Mouse (Mus musculus) macrophage (primary cell): ENCODE measurements at regions not wholly inside any gene's neighbourhood (a gene's known extent, or its start where the extent isn't known, plus 50 kb on each side); places are given as distances from the start of the nearest gene placed in this dataset.

Experiments
- H3K27ac ChIP-seq: fragments of 350-480 bp; formaldehyde crosslinking; 2 replicates; pipeline ENCODE4 v1.9.0; 2021
- H3K36me3 ChIP-seq: fragments of 350-480 bp; formaldehyde crosslinking; 2 replicates; pipeline ENCODE4 v1.9.0; 2021; ENCODE audit errors: inconsistent target
- H3K4me3 ChIP-seq: fragments of 350-480 bp; formaldehyde crosslinking; 2 replicates; pipeline ENCODE4 v1.9.0; 2021; ENCODE audit errors: inconsistent target
- H3K79me2 ChIP-seq: fragments of 350-480 bp; formaldehyde crosslinking; 2 replicates; pipeline ENCODE4 v1.9.0; 2021; ENCODE audit errors: inconsistent target
- WGBS: methylation state at CpG from one replicate; pipeline ENCODE4 v1.1.7; 2026; ENCODE audit warnings: inconsistent platforms; ENCODE audit not compliant: missing documents; 5-methylcytosine and 5-hydroxymethylcytosine counted together

GRCm38 (mm10) chr2:116942321-116942791, 63.9 kb downstream of the Tmco5 start:
- 30% methylated on average over 8 of the region's 8 CpGs for whole genome bisulfite sequencing
- peak overlapping the region; percentile 87 for H3K27ac ChIP-seq
- no peaks in the 10 kb centered on the region for H3K79me2 ChIP-seq
- H3K36me3 ChIP-seq = no peaks in the 10 kb centered on the region
- H3K4me3 ChIP-seq = no peak overlapping the region

GRCm38 (mm10) chr2:116948538-116948937, 70.0 kb downstream of the Tmco5 start:
- H3K36me3 ChIP-seq = no peaks in the 10 kb centered on the region
- 88% methylated on average over 3 of the region's 3 CpGs for WGBS
- no peak overlapping the region for H3K27ac ChIP-seq
- no peaks in the 10 kb centered on the region for H3K79me2 ChIP-seq
- H3K4me3 ChIP-seq = no peak overlapping the region

- Histone ChIP-seq H3K4me3 (no peak overlapping the region), H3K27ac (no peak overlapping the region), H3K36me3 (no peaks in the 10 kb centered on the region), H3K79me2 (no peaks in the 10 kb centered on the region)
- 92% methylated on average over 3 of the region's 3 CpGs for WGBS
Observed at GRCm38 (mm10) chr2:116949741-116950140, 71.2 kb downstream of the Tmco5 start.

GRCm38 (mm10) chr2:116950154-116950553, 71.7 kb downstream of the Tmco5 start:
- no peaks in the 10 kb centered on the region for H3K36me3 ChIP-seq
- WGBS = 97% methylated on average over 5 of the region's 5 CpGs
- no peak overlapping the region for H3K27ac ChIP-seq
- H3K79me2 ChIP-seq = no peaks in the 10 kb centered on the region
- H3K4me3 ChIP-seq = no peak overlapping the region

GRCm38 (mm10) chr2:116951481-116951880, 73.0 kb downstream of the Tmco5 start:
- Histone ChIP-seq H3K27ac (no peak overlapping the region), H3K4me3 (no peak overlapping the region), H3K36me3 (no peaks in the 10 kb centered on the region), H3K79me2 (no peaks in the 10 kb centered on the region)
- no CpG with 5 or more reads among the region's 1 CpGs for WGBS

GRCm38 (mm10) chr2:116954280-116954679, 75.8 kb downstream of the Tmco5 start:
- Histone ChIP-seq H3K79me2 (no peaks in the 10 kb centered on the region), H3K4me3 (no peak overlapping the region), H3K36me3 (no peaks in the 10 kb centered on the region), H3K27ac (no peak overlapping the region)
- 95% methylated on average over 7 of the region's 7 CpGs for WGBS

- Histone ChIP-seq H3K27ac (no peak overlapping the region), H3K36me3 (no peaks in the 10 kb centered on the region), H3K4me3 (no peak overlapping the region), H3K79me2 (no peaks in the 10 kb centered on the region)
- 69% methylated on average over 4 of the region's 4 CpGs for WGBS
Observed at GRCm38 (mm10) chr2:116954896-116955295, 76.4 kb downstream of the Tmco5 start.

GRCm38 (mm10) chr2:116963116-116963873, 84.8 kb downstream of the Tmco5 start:
- 66% methylated on average over 8 of the region's 8 CpGs for whole genome bisulfite sequencing
- no peak overlapping the region for H3K4me3 ChIP-seq
- no peaks in the 10 kb centered on the region for H3K36me3 ChIP-seq
- no peak overlapping the region for H3K27ac ChIP-seq
- no peaks in the 10 kb centered on the region for H3K79me2 ChIP-seq

- no peak overlapping the region for H3K4me3 ChIP-seq
- H3K27ac ChIP-seq = no peak overlapping the region
- WGBS = no CpG with 5 or more reads among the region's 1 CpGs
- H3K36me3 ChIP-seq = no peaks in the 10 kb centered on the region
- H3K79me2 ChIP-seq = no peaks in the 10 kb centered on the region
Observed at GRCm38 (mm10) chr2:116966266-116966665, 87.8 kb downstream of the Tmco5 start.

- peak overlapping the region; percentile 97 for H3K27ac ChIP-seq
- H3K79me2 ChIP-seq = peaks cover 11% of the 10 kb centered on the region
- peak overlapping the region; percentile 15; the same call in 1 of the 2 replicates for H3K4me3 ChIP-seq
- WGBS = 0% methylated on average over 9 of the region's 9 CpGs
- H3K36me3 ChIP-seq = no peaks in the 10 kb centered on the region
Observed at GRCm38 (mm10) chr2:116971666-116972613, 93.4 kb downstream of the Tmco5 start.

GRCm38 (mm10) chr2:116972614-116972985, 94.1 kb downstream of the Tmco5 start:
- H3K4me3 ChIP-seq = peak overlapping the region; percentile 15; the same call in 1 of the 2 replicates
- peak overlapping the region; percentile 97 for H3K27ac ChIP-seq
- H3K36me3 ChIP-seq = no peaks in the 10 kb centered on the region
- H3K79me2 ChIP-seq = peaks cover 11% of the 10 kb centered on the region
- WGBS = 2% methylated on average over 6 of the region's 6 CpGs

- WGBS = 88% methylated on average over 3 of the region's 3 CpGs
- Histone ChIP-seq H3K36me3 (no peaks in the 10 kb centered on the region), H3K4me3 (no peak overlapping the region), H3K79me2 (peaks cover 11% of the 10 kb centered on the region), H3K27ac (peak overlapping the region; percentile 97)
Observed at GRCm38 (mm10) chr2:116973441-116973840, 95.0 kb downstream of the Tmco5 start.

GRCm38 (mm10) chr2:116974152-116974551, 95.7 kb downstream of the Tmco5 start:
- H3K36me3 ChIP-seq = no peaks in the 10 kb centered on the region
- H3K79me2 ChIP-seq = peaks cover 11% of the 10 kb centered on the region
- WGBS = 92% methylated on average over 9 of the region's 9 CpGs
- peak overlapping the region; percentile 97 for H3K27ac ChIP-seq
- no peak overlapping the region for H3K4me3 ChIP-seq

GRCm38 (mm10) chr2:116974569-116975060, 96.1 kb downstream of the Tmco5 start:
- H3K27ac ChIP-seq = peak overlapping the region; percentile 97
- no peaks in the 10 kb centered on the region for H3K36me3 ChIP-seq
- H3K4me3 ChIP-seq = peak overlapping the region; percentile 51
- H3K79me2 ChIP-seq = peaks cover 11% of the 10 kb centered on the region
- WGBS = 60% methylated on average over 7 of the region's 7 CpGs
